Mouse (Mus musculus): ENCODE measurements around the gene Zbtb22. TPM values are rescaled to one million over a fixed set of nuclear protein-coding genes. Genes with fewer than 3 reads are reported as not detected.
"Not testable (repeated sequence)": the region's sequence is repeated elsewhere in the genome, so short reads cannot be mapped to it uniquely, and the experiment has no call there.

The Zbtb22 gene
- 7.1 and 7.9 TPM in 2 replicates for polyA plus RNA-seq (2015; fragmentation: Nextera tagmentation; extraction: Ambion mirVana)

DNA sequence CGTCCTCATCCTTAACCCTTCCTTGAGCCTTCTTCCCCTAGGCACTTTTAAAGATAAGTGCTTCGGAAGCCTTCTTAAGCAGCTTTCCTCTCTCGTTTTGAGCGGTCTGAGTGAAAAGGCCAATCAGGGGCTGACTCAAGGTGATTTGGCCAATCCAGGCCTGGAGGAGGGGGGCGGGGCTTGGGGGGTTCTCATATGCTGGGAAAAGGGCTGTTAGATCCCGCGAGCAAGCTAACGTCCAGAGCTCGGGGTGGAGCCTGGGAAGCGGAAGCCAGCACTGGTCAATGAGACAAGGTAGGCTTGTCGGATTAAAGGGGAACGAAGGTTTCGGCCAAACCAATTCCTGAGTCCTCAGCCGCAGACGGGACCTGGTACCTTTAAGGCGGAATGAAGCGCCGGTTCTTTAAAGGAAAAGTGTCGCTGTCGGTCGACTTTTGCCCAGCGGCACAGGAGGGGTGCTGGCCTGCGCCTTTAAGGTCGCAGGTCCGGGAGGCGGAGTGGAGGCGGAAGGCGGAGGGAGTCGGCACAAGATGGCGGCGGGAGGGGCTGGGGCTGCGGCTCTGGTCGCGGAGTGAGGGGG lies at the start of gene Zbtb22, which contains the start of gene Tapbp:
Zbtb22 (plus strand) TSS at position 234 of the 580 bp plus-strand sequence.
Tapbp (plus strand) TSS at position 229 of the 580 bp plus-strand sequence.
- peak; percentile 98 for DNase-seq
- peak; percentile 88 for ATAC-seq
- WGBS (ENCODE audit: insufficient replicate concordance), result 0% methylated on average over 33 of the region's 34 CpGs
- Histone ChIP-seq H3K27me3 (ENCODE audit: insufficient read depth, low read length) (no peaks in the 10 kb centered on the region), H3K9ac (replicated peaks) (peak within 1 kb of the TSS; percentile 59), H3K4me1 (ENCODE audit: insufficient read depth) (peaks cover 28% of the 10 kb centered on the region), H3K9me3 (ENCODE audit: low read length) (no peaks in the 10 kb centered on the region), H3K27ac (ENCODE audit: low read depth) (peak within 1 kb of the TSS; percentile 79), H3K36me3 (replicated peaks; ENCODE audit: insufficient read depth, low read length) (peaks cover 53% of the 10 kb centered on the region), H3K4me2 (ENCODE audit: low read depth, low read length) (peak within 1 kb of the TSS; percentile 91), H3K4me3 (ENCODE audit: low read depth, low read length) (peak within 1 kb of the TSS; percentile 73)
- TF ChIP-seq CTCF (IDR thresholded peaks at IDR 0.05; ENCODE audit: low read depth) (no peak), EP300 (IDR thresholded peaks at IDR 0.05; ENCODE audit: low read depth) (peak; percentile 69)

DNA sequence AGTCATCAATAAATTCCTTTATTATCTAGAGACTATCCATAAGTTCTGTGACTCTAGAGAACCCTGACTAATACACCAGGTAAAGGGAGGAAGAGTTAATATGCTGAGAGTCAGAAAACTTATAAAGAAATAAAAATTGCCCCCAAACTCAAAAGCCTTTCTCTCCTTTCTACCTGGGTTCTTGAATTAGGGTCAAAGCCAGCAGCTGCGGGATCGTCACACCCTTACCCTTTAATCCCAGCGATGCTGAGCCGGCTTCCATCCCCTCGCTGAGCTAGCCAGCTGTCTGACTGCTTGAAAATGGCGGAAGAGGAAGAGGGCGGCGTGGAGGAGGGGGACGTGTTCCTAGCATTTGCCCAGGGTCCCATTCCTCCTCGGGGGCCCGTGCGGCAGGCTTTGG lies 42.2 kb upstream of the Zbtb22 start, which contains the start of gene Gm7029:
Gm7029 (plus strand) TSS at position 301 of the 400 bp plus-strand sequence.
- not testable (repeated sequence) for H3K36me3 ChIP-seq (replicated peaks; ENCODE audit: insufficient read depth, low read length); H3K27me3 ChIP-seq (ENCODE audit: insufficient read depth, low read length); H3K4me3 ChIP-seq (ENCODE audit: low read depth, low read length); H3K9ac ChIP-seq (replicated peaks); H3K4me2 ChIP-seq (ENCODE audit: low read depth, low read length); H3K4me1 ChIP-seq (ENCODE audit: insufficient read depth); H3K27ac ChIP-seq (ENCODE audit: low read depth); ATAC-seq; DNase-seq; H3K9me3 ChIP-seq (ENCODE audit: low read length)
- WGBS (ENCODE audit: insufficient replicate concordance), result 90% methylated on average over 3 of the region's 12 CpGs

DNA sequence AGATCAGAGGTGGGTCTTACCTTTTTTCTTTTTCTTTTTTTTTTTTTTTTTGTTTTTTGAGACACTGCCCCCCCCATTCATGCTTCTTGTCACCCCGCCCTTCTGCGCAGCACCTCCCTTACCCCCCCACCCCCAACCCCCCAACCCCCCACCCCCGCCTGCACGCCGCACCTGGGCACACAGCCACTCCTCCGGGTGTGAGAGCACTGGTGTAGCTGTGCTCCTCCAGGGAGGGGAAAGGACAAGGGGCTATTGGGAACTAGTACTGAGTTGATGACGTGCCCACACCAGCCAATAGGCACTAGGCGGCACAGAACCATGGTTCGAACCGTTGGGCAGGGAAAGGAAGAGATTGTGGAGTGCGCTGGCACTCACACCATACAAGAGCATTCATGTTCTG lies 41.3 kb upstream of the Zbtb22 start:
- Histone ChIP-seq H3K27me3 (ENCODE audit: insufficient read depth, low read length) (no peaks in the 10 kb centered on the region), H3K9ac (replicated peaks) (no peak overlapping the region), H3K9me3 (ENCODE audit: low read length) (no peaks in the 10 kb centered on the region), H3K36me3 (replicated peaks; ENCODE audit: insufficient read depth, low read length) (peaks cover 4% of the 10 kb centered on the region; the same call in 1 of the 2 replicates), H3K4me1 (ENCODE audit: insufficient read depth) (no peaks in the 10 kb centered on the region), H3K27ac (ENCODE audit: low read depth) (no peak overlapping the region), H3K4me2 (ENCODE audit: low read depth, low read length) (no peak overlapping the region), H3K4me3 (ENCODE audit: low read depth, low read length) (no peak overlapping the region)
- WGBS (ENCODE audit: insufficient replicate concordance), result 89% methylated on average over 7 of the region's 11 CpGs
- TF ChIP-seq CTCF (IDR thresholded peaks at IDR 0.05; ENCODE audit: low read depth) (no peak), EP300 (IDR thresholded peaks at IDR 0.05; ENCODE audit: low read depth) (no peak)
- DNase-seq (no peak), ATAC-seq (no peak)

DNA sequence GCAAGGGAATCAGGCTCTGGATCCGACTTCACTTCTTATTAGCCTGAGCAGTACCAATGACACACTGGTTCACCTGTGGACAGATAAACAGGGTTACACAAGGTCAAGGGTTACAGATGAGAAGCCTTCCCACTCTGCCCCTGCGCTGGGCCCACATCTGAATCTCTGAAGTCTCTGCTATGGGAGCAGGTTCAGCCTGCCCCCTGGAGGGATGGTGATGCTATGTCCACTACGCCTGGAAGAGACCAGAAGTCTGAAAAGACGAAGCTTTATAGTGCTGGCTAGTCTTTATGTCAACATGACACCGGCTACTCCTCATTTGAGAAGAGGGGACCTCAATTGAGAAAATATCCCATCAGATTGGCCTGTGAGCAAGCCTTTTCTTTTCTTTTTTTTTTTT lies 39.9 kb upstream of the Zbtb22 start:
- H3K9me3 ChIP-seq (ENCODE audit: low read length); DNase-seq; H3K4me2 ChIP-seq (ENCODE audit: low read depth, low read length); H3K36me3 ChIP-seq (replicated peaks; ENCODE audit: insufficient read depth, low read length); H3K9ac ChIP-seq (replicated peaks); H3K4me1 ChIP-seq (ENCODE audit: insufficient read depth); H3K27ac ChIP-seq (ENCODE audit: low read depth); H3K4me3 ChIP-seq (ENCODE audit: low read depth, low read length); H3K27me3 ChIP-seq (ENCODE audit: insufficient read depth, low read length): not testable (repeated sequence)
- TF ChIP-seq CTCF (IDR thresholded peaks at IDR 0.05; ENCODE audit: low read depth), result peak; percentile 58
- WGBS (ENCODE audit: insufficient replicate concordance), result 75% methylated on average over 5 of the region's 5 CpGs
- peak; percentile 57 for ATAC-seq

DNA sequence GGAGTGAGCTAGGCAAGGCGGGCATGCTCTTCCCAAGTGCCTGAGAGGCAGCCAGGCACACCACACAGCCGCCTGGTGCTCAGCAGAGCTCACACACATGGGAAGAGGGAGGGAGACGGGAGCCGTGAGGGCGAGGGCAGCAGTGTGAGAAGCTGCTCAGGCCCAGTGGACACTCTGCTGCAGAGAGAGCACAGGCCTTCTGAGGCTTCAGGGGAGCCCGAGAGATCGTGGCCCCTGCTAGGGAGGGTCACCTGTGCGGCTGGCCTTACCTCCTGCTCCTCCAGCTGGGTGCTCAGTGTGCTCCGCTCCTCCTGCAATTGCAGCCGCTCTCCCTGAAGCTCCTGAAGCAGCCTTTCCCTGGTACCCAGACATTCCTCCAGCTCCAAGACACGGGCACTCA lies 31.4 kb upstream of the Zbtb22 start:
- DNase-seq; ATAC-seq; H3K9me3 ChIP-seq (ENCODE audit: low read length); H3K27ac ChIP-seq (ENCODE audit: low read depth); H3K4me3 ChIP-seq (ENCODE audit: low read depth, low read length); H3K27me3 ChIP-seq (ENCODE audit: insufficient read depth, low read length); H3K4me2 ChIP-seq (ENCODE audit: low read depth, low read length); H3K9ac ChIP-seq (replicated peaks): not testable (repeated sequence)
- Histone ChIP-seq H3K4me1 (ENCODE audit: insufficient read depth) (peaks cover 10% of the 10 kb centered on the region), H3K36me3 (replicated peaks; ENCODE audit: insufficient read depth, low read length) (peaks cover 17% of the 10 kb centered on the region; the same call in 1 of the 2 replicates)
- 96% methylated on average over 6 of the region's 11 CpGs for WGBS (ENCODE audit: insufficient replicate concordance)

DNA sequence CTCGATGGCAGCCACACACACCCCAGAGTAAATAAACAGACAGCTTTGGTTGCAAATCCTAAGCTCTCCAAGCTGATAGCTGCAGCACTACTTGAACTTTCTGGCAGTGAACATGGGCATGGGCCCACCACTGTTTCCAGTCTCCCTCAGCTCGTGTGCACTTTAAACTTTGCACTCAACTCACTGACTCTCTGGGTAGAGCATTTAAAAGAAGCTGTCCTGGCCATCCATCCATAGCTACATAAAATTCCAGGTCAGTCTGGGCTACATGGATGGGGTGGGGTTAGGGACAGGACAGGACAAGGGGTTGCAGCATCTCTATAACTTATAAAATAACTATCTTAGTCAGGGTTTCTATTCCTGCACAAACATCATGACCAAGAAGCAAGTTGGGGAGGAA lies 27.9 kb upstream of the Zbtb22 start:
- H3K27ac ChIP-seq (ENCODE audit: low read depth); H3K27me3 ChIP-seq (ENCODE audit: insufficient read depth, low read length); H3K36me3 ChIP-seq (replicated peaks; ENCODE audit: insufficient read depth, low read length); ATAC-seq; H3K9ac ChIP-seq (replicated peaks); H3K9me3 ChIP-seq (ENCODE audit: low read length); DNase-seq: not testable (repeated sequence)
- Histone ChIP-seq H3K4me2 (ENCODE audit: low read depth, low read length) (peak overlapping the region; percentile 29; the same call in 1 of the 2 replicates), H3K4me3 (ENCODE audit: low read depth, low read length) (peak overlapping the region; percentile 79; the same call in 1 of the 2 replicates), H3K4me1 (ENCODE audit: insufficient read depth) (peaks cover 10% of the 10 kb centered on the region)
- 39% methylated on average over 2 of the region's 2 CpGs for WGBS (ENCODE audit: insufficient replicate concordance)

DNA sequence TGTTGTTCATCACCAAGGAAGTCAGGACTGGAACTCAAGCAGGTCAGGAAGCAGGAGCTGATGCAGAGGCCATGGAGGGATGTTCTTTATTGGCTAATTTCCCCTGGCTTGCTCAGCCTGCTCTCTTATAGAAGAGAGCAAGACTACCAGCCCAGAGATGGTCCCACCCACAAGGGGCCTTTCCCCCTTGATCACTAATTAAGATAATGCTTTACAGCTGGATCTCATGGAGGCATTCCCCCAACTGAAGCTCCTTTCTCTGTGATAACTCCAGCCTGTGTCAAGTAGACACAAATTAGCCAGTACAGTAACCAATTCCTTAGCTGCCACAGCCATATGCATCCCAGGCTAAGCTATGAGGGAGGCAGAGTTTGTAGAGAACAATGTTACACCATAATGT lies 27.5 kb upstream of the Zbtb22 start:
- Histone ChIP-seq H3K4me3 (ENCODE audit: low read depth, low read length) (peak overlapping the region; percentile 79), H3K4me1 (ENCODE audit: insufficient read depth) (peaks cover 10% of the 10 kb centered on the region), H3K9ac (replicated peaks) (peak overlapping the region; percentile 38; the same call in 1 of the 2 replicates), H3K4me2 (ENCODE audit: low read depth, low read length) (peak overlapping the region; percentile 70; the same call in 1 of the 2 replicates)
- not testable (repeated sequence) for H3K9me3 ChIP-seq (ENCODE audit: low read length); ATAC-seq; H3K36me3 ChIP-seq (replicated peaks; ENCODE audit: insufficient read depth, low read length); H3K27ac ChIP-seq (ENCODE audit: low read depth); H3K27me3 ChIP-seq (ENCODE audit: insufficient read depth, low read length); DNase-seq

DNA sequence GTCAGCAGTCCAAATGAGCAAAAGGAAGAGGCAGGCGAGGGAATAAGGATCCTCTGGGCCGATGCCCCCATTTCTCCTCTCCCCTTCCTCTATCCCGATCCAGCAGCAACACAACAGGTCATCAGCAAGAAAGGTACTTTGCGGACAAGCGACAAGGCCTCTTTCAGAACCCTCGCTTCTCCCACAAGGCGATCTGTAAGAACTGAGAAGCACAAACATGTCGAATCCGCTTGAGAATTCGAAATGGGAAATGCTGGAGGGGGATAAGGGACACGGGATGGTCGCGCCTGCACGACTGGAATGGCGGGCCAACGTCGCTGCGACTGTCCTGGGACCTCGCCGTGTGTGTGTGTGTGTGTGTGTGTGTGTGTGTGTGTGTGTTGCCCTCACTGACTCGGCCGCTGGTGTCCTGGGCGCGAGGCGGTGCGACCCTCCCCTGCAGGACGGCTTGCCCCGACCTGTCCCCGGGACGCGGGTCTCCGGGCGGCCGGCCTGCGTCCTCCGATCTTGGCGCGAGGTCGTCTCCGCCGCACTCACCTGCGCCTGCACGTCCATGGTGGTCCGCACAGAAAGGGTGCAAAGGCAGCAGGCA lies 25.7 kb upstream of the Zbtb22 start:
- peaks cover 10% of the 10 kb centered on the region for H3K4me1 ChIP-seq (ENCODE audit: insufficient read depth)
- H3K27ac ChIP-seq (ENCODE audit: low read depth), result peak overlapping the region; percentile 61
- not testable (repeated sequence) for DNase-seq; H3K36me3 ChIP-seq (replicated peaks; ENCODE audit: insufficient read depth, low read length); H3K9me3 ChIP-seq (ENCODE audit: low read length); H3K27me3 ChIP-seq (ENCODE audit: insufficient read depth, low read length)
- WGBS (ENCODE audit: insufficient replicate concordance), result 0% methylated on average over 39 of the region's 44 CpGs
- peak overlapping the region; percentile 70 for H3K4me2 ChIP-seq (ENCODE audit: low read depth, low read length)
- H3K4me3 ChIP-seq (ENCODE audit: low read depth, low read length), result peak overlapping the region; percentile 79
- ATAC-seq, result peak; percentile 2
- H3K9ac ChIP-seq (replicated peaks), result peak overlapping the region; percentile 81
